Mouse (Mus musculus): ENCODE data around the gene Soga1. TPM values are rescaled to one million over a fixed set of nuclear protein-coding genes. Genes with fewer than 3 reads are reported as not detected.

Soga1 gene
- 0.11 TPM for polyA plus RNA-seq (2014; fragmentation: Illumina TruSeq; extraction: RNeasy Lipid Tissue Mini Kit (QIAGEN cat#74804); ENCODE audit: low replicate concordance)

GRCm38 (mm10) chr2:157078793-157079700 is at the start of gene Soga1:
TSS of gene Soga1 (minus strand) at chr2:157079254.

GRCm38 (mm10) chr2:157086796-157087195 is 7.7 kb upstream of the Soga1 start, which contains the start of gene Tldc2:
TSS of gene Tldc2 (plus strand) at chr2:157087055.

GRCm38 (mm10) chr2:157006511-157007233 is 72.4 kb downstream of the Soga1 start, which contains the start of gene Dsn1:
TSS of gene Dsn1 (minus strand) at chr2:157007154.

GRCm38 (mm10) chr2:156991470-156992319 is 87.4 kb downstream of the Soga1 start, which contains the start of gene Ndrg3:
TSS of gene Ndrg3 (minus strand) at chr2:156992056.

Other genes with a start within 250 kb of the Soga1 start
- gene Tgif2, start 239.2 kb downstream of the Soga1 start, polyA plus RNA-seq (2014; fragmentation: Illumina TruSeq; extraction: RNeasy Lipid Tissue Mini Kit (QIAGEN cat#74804); ENCODE audit: low replicate concordance), result 1.5 TPM
- 2.4 TPM for gene 4930518I15Rik, start 221.3 kb downstream of the Soga1 start, polyA plus RNA-seq (2014; fragmentation: Illumina TruSeq; extraction: RNeasy Lipid Tissue Mini Kit (QIAGEN cat#74804); ENCODE audit: low replicate concordance)
- 109 TPM for gene Rab5if, start 216.1 kb downstream of the Soga1 start, polyA plus RNA-seq (2014; fragmentation: Illumina TruSeq; extraction: RNeasy Lipid Tissue Mini Kit (QIAGEN cat#74804); ENCODE audit: low replicate concordance)
- gene Sla2, start 192.1 kb downstream of the Soga1 start, polyA plus RNA-seq (2014; fragmentation: Illumina TruSeq; extraction: RNeasy Lipid Tissue Mini Kit (QIAGEN cat#74804); ENCODE audit: low replicate concordance), result 1.1 TPM
- gene Ndrg3, start 87.2 kb downstream of the Soga1 start, polyA plus RNA-seq (2014; fragmentation: Illumina TruSeq; extraction: RNeasy Lipid Tissue Mini Kit (QIAGEN cat#74804); ENCODE audit: low replicate concordance), result 57.4 TPM
- 14.5 TPM for gene Dsn1, start 72.1 kb downstream of the Soga1 start, polyA plus RNA-seq (2014; fragmentation: Illumina TruSeq; extraction: RNeasy Lipid Tissue Mini Kit (QIAGEN cat#74804); ENCODE audit: low replicate concordance)
- 0.89 TPM for gene Tldc2, start 7.8 kb upstream of the Soga1 start, polyA plus RNA-seq (2014; fragmentation: Illumina TruSeq; extraction: RNeasy Lipid Tissue Mini Kit (QIAGEN cat#74804); ENCODE audit: low replicate concordance)
- 442 TPM for gene Samhd1, start 56.0 kb upstream of the Soga1 start, polyA plus RNA-seq (2014; fragmentation: Illumina TruSeq; extraction: RNeasy Lipid Tissue Mini Kit (QIAGEN cat#74804); ENCODE audit: low replicate concordance)
- gene Rbl1, start 125.3 kb upstream of the Soga1 start, polyA plus RNA-seq (2014; fragmentation: Illumina TruSeq; extraction: RNeasy Lipid Tissue Mini Kit (QIAGEN cat#74804); ENCODE audit: low replicate concordance), result 47.4 TPM
- gene Rpn2, start 199.8 kb upstream of the Soga1 start, polyA plus RNA-seq (2014; fragmentation: Illumina TruSeq; extraction: RNeasy Lipid Tissue Mini Kit (QIAGEN cat#74804); ENCODE audit: low replicate concordance), result 162 TPM
- not detected for gene Mroh8, start 200.3 kb upstream of the Soga1 start, polyA plus RNA-seq (2014; fragmentation: Illumina TruSeq; extraction: RNeasy Lipid Tissue Mini Kit (QIAGEN cat#74804); ENCODE audit: low replicate concordance)

All from small intestine, adult 10 weeks (tissue).